Mouse (Mus musculus) urinary bladder, postnatal 10 days (tissue): ENCODE data around the gene Cd247.

Source experiments
- DNase-seq: peaks from one replicate; pipeline ENCODE4 v3.0.0; 2022; ENCODE audit warnings: low spot score

Cd247 gene

DNA sequence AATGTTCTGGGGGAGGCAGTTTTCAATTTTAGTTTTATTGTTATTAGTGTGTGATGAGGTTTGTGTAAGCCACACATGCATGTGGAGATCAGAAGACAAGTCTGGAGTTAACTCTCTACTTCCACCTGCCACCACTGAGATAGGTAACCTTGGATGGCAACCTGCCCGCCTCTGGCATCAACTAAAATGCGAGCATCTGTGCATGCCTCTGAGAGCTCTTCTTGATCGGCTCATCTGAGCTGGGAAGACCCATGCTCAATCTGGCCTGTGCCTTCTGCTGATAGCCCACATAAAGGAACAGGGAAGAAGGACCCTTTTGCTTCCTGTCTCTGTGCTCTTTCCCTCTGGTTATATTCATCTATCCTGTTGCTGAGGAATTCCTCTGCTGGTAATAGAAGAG, 121.0 kb downstream of the Cd247 start:
- no peak for DNase-seq

- no peak for DNase-seq
These were observed 125.4 kb downstream of the Cd247 start for GRCm38 (mm10) chr1:165913720-165914415.

DNA sequence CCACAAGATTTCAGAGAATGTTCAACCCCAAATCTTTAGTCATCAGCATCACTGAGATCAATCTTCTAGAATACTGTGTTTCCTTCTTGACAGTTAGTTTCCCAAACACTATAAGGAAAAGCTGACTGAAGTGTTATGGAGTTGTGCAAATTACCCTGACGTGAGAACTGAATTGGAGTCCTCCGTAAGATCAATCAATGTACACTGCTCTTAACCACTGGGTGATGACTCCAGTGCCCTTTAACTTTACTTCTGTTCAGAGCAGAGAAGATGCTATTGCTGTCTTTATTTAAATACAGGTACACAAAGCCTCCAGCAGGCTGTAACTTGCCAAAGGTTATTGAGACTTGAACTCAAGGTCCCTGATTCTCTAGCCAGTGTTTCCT, 125.9 kb downstream of the Cd247 start:
- no peak for DNase-seq

DNA sequence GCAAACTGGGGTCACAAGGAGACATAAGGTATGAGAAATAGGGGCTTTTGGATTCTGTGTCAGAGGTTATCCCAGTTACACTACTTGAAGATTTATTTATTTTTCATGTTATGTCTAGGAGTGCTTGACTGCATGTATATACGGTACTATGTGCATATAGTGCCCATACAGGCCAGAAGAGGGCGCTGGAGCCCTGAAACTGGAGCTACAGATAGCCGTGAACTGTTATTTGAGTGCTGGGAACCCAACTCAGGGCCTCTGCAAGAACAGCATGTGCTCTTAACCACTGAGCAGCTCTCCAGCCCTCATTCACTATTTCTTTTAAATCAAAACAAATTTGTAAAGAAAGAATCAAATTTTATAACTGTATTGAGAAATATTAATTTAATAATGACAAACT, 132.5 kb downstream of the Cd247 start:
- DNase-seq: no peak

DNA sequence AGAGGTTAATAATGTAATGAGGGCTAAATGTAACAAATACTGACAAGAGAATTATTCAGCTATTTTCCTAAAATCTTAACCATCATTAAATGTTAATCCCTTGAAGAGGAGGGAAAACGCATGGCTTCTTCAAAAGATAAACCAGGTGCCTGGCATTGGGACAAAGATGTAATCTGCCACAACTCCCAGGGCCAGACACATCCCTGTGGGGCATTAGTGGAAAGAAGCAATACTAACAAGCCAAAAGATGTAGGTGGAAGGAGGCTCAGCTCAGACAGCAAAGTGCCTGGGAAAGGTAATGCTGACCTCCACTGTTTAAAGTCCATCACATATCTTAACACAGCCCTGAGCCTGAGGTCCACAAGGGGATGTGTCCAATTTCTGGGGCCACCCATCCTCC, 134.0 kb downstream of the Cd247 start:
- DNase-seq: no peak

DNA sequence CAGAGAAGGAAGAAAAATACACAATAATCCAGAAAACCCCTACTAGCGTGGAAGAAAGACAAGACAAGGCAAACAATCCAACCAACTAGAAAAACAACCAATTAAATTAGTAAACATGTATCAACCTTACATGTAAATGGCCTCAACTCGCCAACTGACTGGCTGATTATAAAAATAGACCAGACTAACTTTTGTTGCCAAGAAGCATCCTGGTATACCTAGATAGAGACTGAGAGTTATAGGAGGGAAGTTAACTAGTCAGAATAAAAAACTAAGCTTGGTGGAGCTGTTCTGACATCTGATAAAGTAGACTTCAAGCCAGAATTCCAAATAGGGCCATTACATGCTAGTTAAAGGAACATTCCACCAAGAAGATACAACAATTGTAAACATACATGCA, 136.7 kb downstream of the Cd247 start:
- DNase-seq: no peak
